ENCODE assay signal across 8 mouse cellular contexts in the genomic region with DNA sequence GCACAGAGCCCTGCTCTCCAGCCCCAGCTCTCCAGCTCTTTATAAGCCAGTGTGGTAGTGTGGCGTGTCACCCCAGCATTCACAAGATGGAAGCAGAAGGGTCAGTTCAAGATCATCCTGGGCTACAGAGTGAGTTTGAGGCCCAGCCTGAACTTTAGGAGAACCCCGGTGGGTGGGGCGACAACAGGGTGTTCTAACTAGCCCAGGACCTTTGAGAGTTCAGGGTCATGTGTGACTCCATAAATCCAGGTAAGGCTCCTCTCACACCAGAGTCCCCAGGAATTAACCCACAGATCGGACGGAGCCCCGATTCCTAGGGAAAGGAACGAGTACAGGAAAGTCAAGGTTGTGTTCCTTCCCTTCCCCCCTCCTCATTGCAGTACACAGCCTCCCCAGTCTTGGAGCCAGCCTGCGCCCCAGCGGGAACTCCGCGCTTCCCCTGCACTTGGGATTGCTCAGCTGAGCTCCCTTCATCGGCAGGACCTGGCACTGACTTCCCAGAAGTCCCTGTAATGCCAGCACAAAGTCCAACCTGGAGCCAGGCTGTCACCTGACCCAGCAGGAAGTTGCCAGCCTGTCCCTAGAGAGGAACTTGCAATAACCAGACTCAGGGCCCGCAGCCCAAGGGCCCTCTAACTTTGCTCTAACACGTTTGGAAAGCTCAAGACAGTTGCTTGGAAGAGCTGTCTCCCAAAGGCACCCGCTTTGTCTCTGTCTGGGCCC. TPM values are rescaled to one million over a fixed set of nuclear protein-coding genes. Genes with fewer than 3 reads are reported as not detected.
DNase-seq lines count a peak whose midpoint lies in the region; ATAC-seq and TF ChIP-seq lines count a peak whose summit lies in the region.

No protein-coding gene starts in this region.

- peak; percentile 68 to 83 for DNase-seq in adrenal gland, adult (ENCODE audit: inconsistent age in 2 of 2, low spot score in 1 of 2)
- DNase-seq in adrenal gland, postnatal 4 days (ENCODE audit: low spot score in 2 of 2) = no peak
- peak; percentile 67 to 76 for DNase-seq in cerebellum, postnatal 25 days
- DNase-seq in liver, embryonic 14.5 days (ENCODE audit: low read depth in 3 of 3, low spot score in 3 of 3) = no peak
- DNase-seq in layer of hippocampus, adult 2 months (ENCODE audit: low spot score in 2 of 2) = no peak
- DNase-seq in layer of hippocampus, adult 9-11 months = no peak

- WGBS in hindbrain, embryonic 16.5 days = 21% methylated on average over 15 of the region's 15 CpGs
- WGBS in liver, embryonic 14.5 days (ENCODE audit: insufficient replicate concordance) = 38% methylated on average over 15 of the region's 15 CpGs
- 16% methylated on average over 15 of the region's 15 CpGs for WGBS in neural tube, embryonic 14.5 days

- no peak overlapping the region for H3K9ac ChIP-seq in hindbrain, embryonic 16.5 days (ENCODE audit: low read depth, low read length)
- no peak overlapping the region for H3K9ac ChIP-seq in liver, embryonic 14.5 days (replicated peaks)
- no peak overlapping the region for H3K9ac ChIP-seq in neural tube, embryonic 14.5 days (replicated peaks; ENCODE audit: low read depth, low read length)

- no peaks in the 10 kb centered on the region for H3K9me3 ChIP-seq in hindbrain, embryonic 16.5 days (ENCODE audit: control insufficient read depth, low read length)
- H3K9me3 ChIP-seq in liver, embryonic 14.5 days (ENCODE audit: control insufficient read depth, low read length) = no peaks in the 10 kb centered on the region
- no peaks in the 10 kb centered on the region for H3K9me3 ChIP-seq in neural tube, embryonic 14.5 days (ENCODE audit: control insufficient read depth, low read length)

- no peak for TF ChIP-seq CTCF in liver, embryonic 14.5 days (IDR thresholded peaks at IDR 0.05; ENCODE audit: low read depth)
- TF ChIP-seq CTCF in layer of hippocampus, adult 2 months (conservative IDR thresholded peaks at IDR 0.05) = no peak

- 0 out of 2 replicates have a peak, but pooled peaks have one; percentile 27 for ATAC-seq in hindbrain, embryonic 16.5 days
- ATAC-seq in liver, embryonic 14.5 days (ENCODE audit: insufficient read depth) = peak; percentile 32
- ATAC-seq in neural tube, embryonic 14.5 days (ENCODE audit: low read depth) = no peak

- no peak for TF ChIP-seq EP300 in liver, embryonic 14.5 days (IDR thresholded peaks at IDR 0.05; ENCODE audit: low read depth)

- no peaks in the 10 kb centered on the region for H3K36me3 ChIP-seq in hindbrain, embryonic 16.5 days (ENCODE audit: control insufficient read depth, insufficient read depth, low read length)
- no peaks in the 10 kb centered on the region for H3K36me3 ChIP-seq in liver, embryonic 14.5 days (replicated peaks; ENCODE audit: control insufficient read depth, insufficient read depth, low read depth)
- no peaks in the 10 kb centered on the region for H3K36me3 ChIP-seq in neural tube, embryonic 14.5 days (ENCODE audit: control insufficient read depth, insufficient read depth, low read length)

- peaks cover 35% of the 10 kb centered on the region for H3K27me3 ChIP-seq in hindbrain, embryonic 16.5 days (replicated peaks; ENCODE audit: control insufficient read depth, insufficient read depth, low read length)
- H3K27me3 ChIP-seq in liver, embryonic 14.5 days (ENCODE audit: control insufficient read depth, insufficient read depth, low read length) = peaks cover 53% of the 10 kb centered on the region
- H3K27me3 ChIP-seq in neural tube, embryonic 14.5 days (ENCODE audit: control insufficient read depth, insufficient read depth, low read length) = peaks cover 5% of the 10 kb centered on the region

- peak overlapping the region; percentile 12; the same call in 1 of the 2 replicates for H3K27ac ChIP-seq in hindbrain, embryonic 16.5 days (ENCODE audit: low read depth, low read length)
- H3K27ac ChIP-seq in liver, embryonic 14.5 days = no peak overlapping the region
- H3K27ac ChIP-seq in neural tube, embryonic 14.5 days (ENCODE audit: low read depth, low read length) = no peak overlapping the region
- no peak overlapping the region; the same call in 1 of the 2 replicates for H3K27ac ChIP-seq in layer of hippocampus, adult 2 months

- peaks cover 23% of the 10 kb centered on the region for H3K4me1 ChIP-seq in hindbrain, embryonic 16.5 days (ENCODE audit: control insufficient read depth, insufficient read depth, low read depth, low read length)
- peaks cover 0 to 14% of the 10 kb centered on the region in 2 experiments; a peak in 2 of 4 replicates for H3K4me1 ChIP-seq in liver, embryonic 14.5 days (replicated peaks; ENCODE audit: control insufficient read depth in 2 of 2, insufficient read depth in 2 of 2, low read length in 1 of 2)
- peaks cover 16% of the 10 kb centered on the region; the same call in 1 of the 2 replicates for H3K4me1 ChIP-seq in neural tube, embryonic 14.5 days (ENCODE audit: control insufficient read depth, insufficient read depth, low read length)

- peak overlapping the region; percentile 25; the same call in 1 of the 2 replicates for H3K4me2 ChIP-seq in hindbrain, embryonic 16.5 days (ENCODE audit: low read length)
- peak overlapping the region; percentile 30 for H3K4me2 ChIP-seq in liver, embryonic 14.5 days (ENCODE audit: low read depth)
- peak overlapping the region; percentile 11; the same call in 1 of the 2 replicates for H3K4me2 ChIP-seq in neural tube, embryonic 14.5 days (ENCODE audit: low read depth, low read length)

- no peak overlapping the region for H3K4me3 ChIP-seq in hindbrain, embryonic 16.5 days (ENCODE audit: low read length)
- H3K4me3 ChIP-seq in liver, embryonic 14.5 days (ENCODE audit: insufficient read depth in 1 of 2, low read depth in 2 of 2, low read length in 2 of 2) = no peak overlapping the region
- H3K4me3 ChIP-seq in neural tube, embryonic 14.5 days (ENCODE audit: low read depth, low read length) = no peak overlapping the region
- H3K4me3 ChIP-seq in layer of hippocampus, adult 2 months = no peak overlapping the region

RNA-seq across cellular contexts. Expression of a gene that starts 10.3 kb away (rescaled TPM):
- total RNA-seq in adrenal gland, postnatal 4 days (2021) = 10 to 100 TPM; 15.7 to 21.0 TPM
- 7.0 and 10.8 TPM in 2 replicates for polyA plus RNA-seq in hindbrain, embryonic 16.5 days (2015; fragmentation: Nextera tagmentation; extraction: Ambion mirVana)
- polyA plus RNA-seq in liver, embryonic 14.5 days (2012; rRNA removed) = 1.2 and 1.5 TPM in 2 replicates
- 0.74 and 0.91 TPM in 2 replicates for polyA plus RNA-seq in liver, embryonic 14.5 days (2014; fragmentation: Nextera tagmentation; extraction: Ambion mirVana)
- polyA plus RNA-seq in neural tube, embryonic 14.5 days (2014; fragmentation: Nextera tagmentation; extraction: Ambion mirVana) = 4.5 and 6.2 TPM in 2 replicates
- total RNA-seq in layer of hippocampus, adult 2 months (2021) = 1 to 10 TPM; 6.7 to 7.4 TPM

RNA-seq across cellular contexts. Expression of a gene that starts 36.5 kb away (rescaled TPM):
- 1 to 10 TPM; 3.8 to 4.4 TPM for total RNA-seq in adrenal gland, postnatal 4 days (2021)
- polyA plus RNA-seq in hindbrain, embryonic 16.5 days (2015; fragmentation: Nextera tagmentation; extraction: Ambion mirVana) = 1.7 and 1.9 TPM in 2 replicates
- 0.01 and 0.03 TPM in 2 replicates for polyA plus RNA-seq in liver, embryonic 14.5 days (2012; rRNA removed)
- 0.08 TPM in 1 of 2 replicates, not detected in the other for polyA plus RNA-seq in liver, embryonic 14.5 days (2014; fragmentation: Nextera tagmentation; extraction: Ambion mirVana)
- polyA plus RNA-seq in neural tube, embryonic 14.5 days (2014; fragmentation: Nextera tagmentation; extraction: Ambion mirVana) = 1.6 and 3.5 TPM in 2 replicates
- 1 to 10 TPM in 1 of 2 experiments, under 1 TPM in 1; 0.98 to 1.1 TPM for total RNA-seq in layer of hippocampus, adult 2 months (2021)

Comparison
In these comparisons a context has a peak if more than half of its experiments do, and no peak if none do; other contexts are left out.
1. DNase-seq: peak in adrenal gland, adult (2 of 2) and cerebellum, postnatal 25 days (2 of 2); none in adrenal gland, postnatal 4 days (0 of 2), liver, embryonic 14.5 days (0 of 3), layer of hippocampus, adult 2 months (0 of 2) and layer of hippocampus, adult 9-11 months (single experiment).
2. Peak in every context shown above with its lines, with median percentiles within 50 percentile points of each other: H3K4me2 ChIP-seq.